Mouse (Mus musculus) lung, postnatal 14 days (tissue): ENCODE data around the gene Opcml.

Experiments
- DNase-seq: peaks from one replicate; pipeline ENCODE4 v3.0.0; 2021

Opcml gene

GRCm38 (mm10) chr9:27842806-27843205, 52.2 kb downstream of the Opcml start:
- no peak for DNase-seq

GRCm38 (mm10) chr9:27871624-27872023, 81.0 kb downstream of the Opcml start:
- no peak for DNase-seq

GRCm38 (mm10) chr9:27889636-27890035, 99.1 kb downstream of the Opcml start:
- no peak for DNase-seq

- DNase-seq, result no peak
These were observed 126.7 kb downstream of the Opcml start for GRCm38 (mm10) chr9:27917250-27917649.

- DNase-seq, result no peak
These were observed 132.9 kb downstream of the Opcml start for GRCm38 (mm10) chr9:27923495-27923894.

- no peak for DNase-seq
These were observed 133.6 kb downstream of the Opcml start for GRCm38 (mm10) chr9:27923945-27924825.

GRCm38 (mm10) chr9:27925650-27926049, 135.1 kb downstream of the Opcml start:
- no peak for DNase-seq

GRCm38 (mm10) chr9:27937253-27937652, 146.7 kb downstream of the Opcml start:
- DNase-seq, result no peak

- no peak for DNase-seq
These were observed 147.1 kb downstream of the Opcml start for GRCm38 (mm10) chr9:27937660-27938059.

- no peak for DNase-seq
These were observed 154.9 kb downstream of the Opcml start for GRCm38 (mm10) chr9:27945323-27946010.

GRCm38 (mm10) chr9:27951110-27951509, 160.5 kb downstream of the Opcml start:
- DNase-seq, result no peak

GRCm38 (mm10) chr9:27961682-27962081, 171.1 kb downstream of the Opcml start:
- no peak for DNase-seq

GRCm38 (mm10) chr9:27963385-27963784, 172.8 kb downstream of the Opcml start:
- DNase-seq, result no peak

GRCm38 (mm10) chr9:27964902-27965550, 174.5 kb downstream of the Opcml start:
- no peak for DNase-seq

- DNase-seq, result no peak
These were observed 177.7 kb downstream of the Opcml start for GRCm38 (mm10) chr9:27968266-27968665.

GRCm38 (mm10) chr9:27972293-27972692, 181.7 kb downstream of the Opcml start:
- DNase-seq, result no peak

GRCm38 (mm10) chr9:27982576-27982975, 192.0 kb downstream of the Opcml start:
- no peak for DNase-seq

GRCm38 (mm10) chr9:27986604-27987588, 196.3 kb downstream of the Opcml start:
- DNase-seq, result no peak

- no peak for DNase-seq
These were observed 201.0 kb downstream of the Opcml start for GRCm38 (mm10) chr9:27991611-27992010.

- DNase-seq, result no peak
These were observed 206.0 kb downstream of the Opcml start for GRCm38 (mm10) chr9:27996536-27996935.

- DNase-seq, result no peak
These were observed 208.2 kb downstream of the Opcml start for GRCm38 (mm10) chr9:27998767-27999166.

- no peak for DNase-seq
These were observed 212.6 kb downstream of the Opcml start for GRCm38 (mm10) chr9:28003131-28003530.
